Mouse (Mus musculus) right cerebral cortex, adult 2 months (tissue): ENCODE data around the gene Heatr6.
A peak's percentile ranks its signal among the peaks of the same experiment; 100 is the strongest.

Experiments
- DNase-seq, 2 experiments: peaks; one replicate each; pipeline ENCODE4 v3.0.0; 2021 to 2022; ENCODE audit warnings: low spot score in 2 of 2

Gene Heatr6

DNA sequence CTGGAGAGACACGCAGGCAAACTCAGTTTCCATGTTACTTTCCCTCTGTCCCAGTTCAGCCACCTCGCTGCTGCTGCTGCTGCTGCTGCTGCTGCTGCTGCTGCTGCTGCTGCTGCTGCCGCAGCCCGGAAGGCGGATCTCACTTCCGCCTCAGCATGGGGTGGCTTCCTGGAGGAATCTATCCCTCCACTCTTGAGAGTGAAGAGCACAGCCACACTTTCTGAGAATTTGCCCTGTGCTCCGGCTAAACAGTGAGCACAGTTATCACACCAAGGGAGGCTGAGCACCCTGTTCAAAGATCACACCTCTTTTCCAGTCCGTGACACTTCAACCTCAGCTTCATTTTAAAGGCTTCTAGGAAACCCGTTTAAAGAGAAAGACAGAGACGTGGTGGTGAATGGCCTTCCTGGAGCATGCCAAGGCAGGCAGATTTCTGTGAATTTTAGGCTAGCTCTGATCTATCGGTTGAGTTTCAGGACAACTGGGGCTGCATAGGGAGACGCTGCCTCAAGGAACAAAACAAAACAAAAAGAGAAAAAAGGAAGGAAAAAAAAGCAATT is 46.5 kb downstream of the Heatr6 start:
- DNase-seq, result no peak

DNA sequence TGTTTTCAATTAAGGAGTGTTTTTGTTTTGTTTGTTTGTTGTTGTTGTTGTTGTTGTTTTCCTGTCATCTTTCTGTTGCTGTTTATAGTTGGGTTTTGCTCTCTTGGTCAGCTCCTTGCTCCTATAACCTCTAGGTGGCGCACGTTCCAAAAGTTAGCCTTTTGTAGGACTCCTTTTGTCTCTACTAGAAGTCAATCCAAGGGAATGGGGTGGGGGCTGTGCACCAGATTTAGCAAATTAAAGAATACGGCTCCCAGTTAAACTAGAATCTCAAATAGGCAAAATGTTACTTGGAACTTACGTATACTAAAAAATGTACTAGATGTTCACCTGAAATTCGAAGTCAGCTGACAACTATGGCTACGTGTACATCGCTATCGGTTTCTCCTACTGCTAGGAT is 48.7 kb downstream of the Heatr6 start:
- DNase-seq, result peak; percentile 15 to 34

GRCm38 (mm10) chr11:83802581-83802980 is 49.1 kb downstream of the Heatr6 start:
- DNase-seq, result no peak

DNA sequence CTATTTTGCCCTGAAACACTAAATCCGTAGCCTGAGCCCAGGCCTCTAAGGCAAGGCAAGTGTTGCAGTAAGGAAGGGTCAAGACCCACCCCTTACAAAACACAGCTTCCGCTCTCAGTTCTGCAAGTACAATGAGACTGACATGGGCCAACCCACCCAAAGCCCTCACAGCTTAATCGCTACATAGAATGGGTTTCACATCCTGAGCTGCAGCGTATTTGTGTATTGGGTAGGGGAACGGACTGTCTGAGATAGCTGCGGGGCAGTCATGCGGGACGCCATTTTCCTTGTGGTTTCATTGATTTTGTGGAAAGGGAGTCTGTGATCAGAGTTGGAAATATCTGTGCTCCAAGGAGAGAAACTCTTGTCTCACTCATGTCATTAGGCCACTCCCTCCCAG is 56.9 kb downstream of the Heatr6 start:
- DNase-seq, result no peak

DNA sequence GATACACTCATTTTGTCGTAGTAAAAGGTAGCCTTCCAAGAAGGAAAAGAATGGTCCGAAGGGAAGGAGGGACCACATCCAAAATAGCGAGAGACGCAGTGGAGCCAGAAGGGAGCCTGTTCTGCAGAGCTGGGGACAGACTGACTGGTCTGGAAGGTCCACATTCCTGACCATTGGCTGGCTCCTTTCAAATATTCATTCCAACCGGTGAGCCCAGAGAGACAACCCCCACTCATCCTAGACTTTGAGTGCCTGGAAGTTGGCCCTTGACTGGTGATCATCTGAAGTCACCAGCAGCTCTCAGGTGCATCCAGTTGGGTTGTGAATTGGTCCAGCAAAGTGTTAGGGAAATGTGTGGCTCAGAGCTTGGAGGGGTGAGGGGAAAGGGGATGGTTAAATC is 61.7 kb downstream of the Heatr6 start:
- no peak for DNase-seq

DNA sequence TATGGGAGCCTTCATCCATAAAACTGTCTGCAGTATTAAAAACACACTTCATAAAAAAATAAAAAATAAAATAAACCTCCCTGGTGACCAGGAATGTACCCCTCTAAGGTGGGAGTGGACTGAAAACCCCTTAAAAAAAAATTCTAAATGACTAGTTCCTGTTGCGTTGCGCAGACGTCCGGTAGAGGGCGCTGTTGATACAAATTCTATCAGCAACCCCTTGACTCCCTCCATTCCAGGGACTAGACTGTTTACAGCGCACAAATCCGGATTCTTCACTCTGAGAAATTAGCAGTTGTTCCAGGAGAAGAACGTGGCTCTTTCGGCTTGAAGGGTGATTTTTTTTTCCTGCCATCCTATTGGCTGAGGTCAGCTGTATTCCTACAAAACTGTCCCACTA is 62.1 kb downstream of the Heatr6 start:
- peak; percentile 40 to 61 for DNase-seq

DNA sequence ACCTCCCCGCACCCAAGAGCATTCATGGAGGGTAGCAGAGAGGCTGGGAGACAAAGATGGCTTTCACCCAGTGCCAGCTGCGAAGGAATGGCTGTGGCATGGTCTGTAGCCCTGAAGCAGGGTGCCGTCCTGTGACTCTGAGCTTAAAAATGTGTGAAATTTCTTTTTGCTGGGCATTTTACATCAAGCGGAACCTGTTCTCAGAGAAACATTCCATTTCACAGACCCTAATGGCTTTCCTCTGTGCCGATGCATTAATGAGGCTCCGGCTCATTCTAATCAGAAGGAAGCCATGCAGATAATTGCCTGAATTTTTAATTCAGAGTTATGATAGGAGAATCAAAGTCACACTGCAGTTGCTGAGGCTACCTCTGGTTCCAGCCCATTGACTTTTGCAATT is 63.6 kb downstream of the Heatr6 start:
- DNase-seq, result no peak

DNA sequence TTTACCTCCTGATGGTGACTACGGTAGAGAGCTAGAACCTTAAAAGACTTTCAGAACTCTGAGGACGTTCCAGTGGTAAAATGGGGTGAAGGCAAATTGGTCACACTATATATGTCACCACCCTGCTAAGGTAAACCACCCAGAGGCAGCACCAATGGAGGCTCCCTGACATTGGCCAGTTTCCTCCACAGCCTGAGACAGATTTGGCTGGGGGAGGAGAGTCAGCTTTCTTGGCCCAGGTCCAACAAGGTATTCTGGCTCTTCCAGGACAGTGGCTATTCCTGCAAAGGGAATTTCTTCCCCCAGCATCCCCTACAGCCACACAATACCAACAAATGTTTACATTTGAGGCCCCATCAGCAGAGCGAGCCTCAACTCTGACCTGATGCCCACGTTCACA is 64.5 kb downstream of the Heatr6 start:
- no peak for DNase-seq

DNA sequence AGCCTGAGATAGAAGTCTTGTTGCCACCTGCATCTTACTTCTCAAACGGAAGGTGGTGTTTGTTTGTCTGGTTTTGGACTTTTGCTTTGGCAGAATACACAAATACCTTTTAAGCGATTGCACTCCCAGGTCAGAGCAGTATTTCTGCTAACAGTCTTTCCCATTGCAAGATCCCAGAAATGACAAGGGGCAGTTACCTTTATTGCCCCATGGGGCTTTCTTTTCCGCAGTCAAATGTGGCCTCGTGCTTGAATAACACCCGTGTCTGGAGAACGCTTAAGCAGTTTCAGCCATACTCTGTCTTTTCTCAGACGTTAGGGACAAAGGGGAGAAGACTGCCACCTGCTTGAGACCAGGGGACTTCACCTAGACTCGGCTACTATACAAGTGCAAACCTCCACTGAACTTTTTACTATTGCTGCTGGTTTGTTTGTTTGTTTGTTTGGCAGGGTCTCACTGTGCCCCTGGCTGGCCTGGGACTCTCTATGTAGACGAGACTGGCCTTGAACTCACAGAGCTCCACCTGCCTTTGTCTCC is 65.2 kb downstream of the Heatr6 start:
- DNase-seq, result no peak

DNA sequence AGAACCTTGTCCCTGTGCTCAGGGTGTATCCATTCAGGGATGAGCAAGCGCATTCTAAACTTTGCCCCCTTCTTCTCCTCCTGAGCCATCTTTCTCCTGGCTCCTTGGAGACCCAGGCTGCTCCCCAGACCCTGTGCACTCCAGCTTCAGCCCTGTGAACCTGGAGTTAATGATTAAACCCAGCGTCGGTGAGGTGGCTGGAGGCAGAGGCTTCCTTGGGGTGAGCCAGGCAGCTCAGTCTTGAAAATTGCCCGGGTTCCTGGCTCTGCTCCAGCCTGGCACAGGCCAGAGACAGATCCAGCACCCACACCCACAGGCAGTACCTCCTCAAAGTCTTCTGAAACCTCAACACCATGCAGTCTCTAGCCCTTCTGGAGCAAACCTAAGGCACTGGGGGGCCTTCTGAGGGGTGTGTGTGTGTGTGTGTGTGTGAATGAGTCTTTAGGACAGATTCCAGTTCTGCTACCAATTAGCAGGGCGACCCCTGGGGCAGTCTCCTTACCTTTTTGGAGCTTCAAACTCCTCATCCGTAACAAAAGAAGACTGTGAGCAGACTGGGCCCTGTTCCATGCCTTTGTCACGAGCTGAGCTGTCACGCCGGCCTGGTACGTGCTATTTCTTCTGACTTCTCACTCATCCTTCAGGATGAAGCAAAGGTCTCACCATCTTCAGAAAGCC is 66.4 kb downstream of the Heatr6 start:
- DNase-seq, result no peak

- DNase-seq, result no peak
Observed at GRCm38 (mm10) chr11:83826142-83826541, 72.6 kb downstream of the Heatr6 start.

- DNase-seq, result no peak
Observed at GRCm38 (mm10) chr11:83828553-83829142, 75.2 kb downstream of the Heatr6 start.

DNA sequence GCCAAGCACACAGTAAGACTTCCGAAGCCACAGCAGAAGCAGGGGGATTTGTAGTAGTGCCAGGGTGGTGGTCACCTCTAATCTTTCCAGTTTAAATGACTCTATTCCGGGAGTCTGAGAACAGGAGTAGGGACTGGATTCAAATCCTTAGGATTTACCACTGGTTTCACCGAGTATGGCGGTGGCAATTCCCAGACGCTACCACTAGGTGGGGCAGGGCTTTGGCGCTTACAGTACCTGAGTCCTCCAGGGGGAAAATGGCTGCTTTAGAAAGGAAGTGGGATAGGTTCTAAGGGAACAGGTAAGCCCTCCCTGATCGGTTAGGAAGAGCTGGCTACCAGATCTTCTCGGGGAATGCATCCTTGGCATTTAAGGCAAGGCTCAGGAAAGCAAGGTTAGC is 78.9 kb downstream of the Heatr6 start:
- DNase-seq, result no peak
